Mouse (Mus musculus) erythroblast, adult 5-6 weeks (primary cell): ENCODE results near the gene Slc39a2. TPM values are rescaled to one million over a fixed set of nuclear protein-coding genes. Genes with fewer than 3 reads are reported as not detected.
A peak's percentile ranks its signal among the peaks of the same experiment; 100 is the strongest.

Source experiments
- ATAC-seq: replicated peaks from 2 replicates; pipeline ENCODE4 v1.8.0; 2016; ENCODE audit warnings: moderate number of reproducible peaks, mild to moderate bottlenecking, moderate TSS enrichment, inconsistent platforms; ENCODE audit not compliant: poor library complexity, low FRiP score, severe bottlenecking
- total RNA-seq, 2 experiments: library from RNA; stranded (forward) in 1 of 2; stranded (reverse) in 1 of 2; fragments of 150-400 nt in 1 of 2; fragments of 200-764, 138-1000 nt in 1 of 2; gene quantifications; 2 replicates each; pipeline versions ENCODE4 v1.2.3 to v1.2.4; 2015 to 2017; ENCODE audit warnings: low replicate concordance in 2 of 2

The Slc39a2 gene
- total RNA-seq, 2 experiments from 2014 or later = not detected

DNA sequence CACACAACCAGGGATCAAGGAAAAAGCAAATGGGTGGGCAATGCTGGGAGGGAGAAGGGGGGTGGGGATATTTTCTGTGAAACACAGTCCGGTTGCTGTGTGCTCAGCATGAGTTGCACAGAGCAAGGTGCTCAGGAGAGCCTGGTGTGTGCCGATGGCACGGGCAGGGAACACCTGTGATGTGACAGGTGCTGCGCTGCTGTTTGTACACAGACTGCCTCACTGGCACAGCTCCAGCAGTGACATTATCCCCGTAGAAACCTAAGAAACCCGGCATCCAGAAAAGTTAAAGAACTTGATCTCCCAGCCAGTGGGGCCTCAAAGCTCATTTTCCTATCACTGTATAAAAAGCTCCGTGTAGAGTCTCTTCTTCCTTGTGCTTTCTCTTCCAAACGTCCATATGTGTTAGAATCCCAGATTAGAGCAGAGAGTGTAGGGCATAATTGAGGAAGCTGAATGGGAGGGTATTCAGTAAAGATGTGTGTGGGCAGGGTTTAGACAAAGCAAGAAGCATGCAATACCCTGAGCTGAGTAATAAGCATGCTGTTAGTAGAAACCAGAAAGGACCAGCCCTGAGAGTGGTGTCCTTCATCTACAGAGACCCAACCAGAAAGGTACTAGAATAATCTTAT is 4.0 kb downstream of the Slc39a2 start:
- ATAC-seq = no peak

DNA sequence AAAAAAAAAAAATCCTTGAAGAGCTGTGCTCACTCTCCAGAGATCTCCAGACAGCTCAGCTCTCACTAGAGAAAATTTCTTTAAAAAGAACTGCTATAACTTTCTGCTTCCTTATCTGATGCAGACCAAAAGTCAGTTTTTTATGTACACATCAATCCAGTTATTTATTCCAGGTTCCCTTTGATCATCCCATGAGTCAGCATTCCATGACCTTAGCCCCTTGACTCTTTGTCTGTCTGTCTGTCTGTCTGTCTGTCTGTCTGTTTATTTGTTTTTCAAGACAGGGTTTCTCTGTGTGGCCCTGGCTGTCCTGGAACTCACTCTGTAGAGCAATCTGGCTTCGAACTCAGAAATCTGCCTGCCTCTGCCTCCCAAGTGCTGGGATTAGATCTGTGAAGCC is 6.7 kb downstream of the Slc39a2 start:
- no peak for ATAC-seq

DNA sequence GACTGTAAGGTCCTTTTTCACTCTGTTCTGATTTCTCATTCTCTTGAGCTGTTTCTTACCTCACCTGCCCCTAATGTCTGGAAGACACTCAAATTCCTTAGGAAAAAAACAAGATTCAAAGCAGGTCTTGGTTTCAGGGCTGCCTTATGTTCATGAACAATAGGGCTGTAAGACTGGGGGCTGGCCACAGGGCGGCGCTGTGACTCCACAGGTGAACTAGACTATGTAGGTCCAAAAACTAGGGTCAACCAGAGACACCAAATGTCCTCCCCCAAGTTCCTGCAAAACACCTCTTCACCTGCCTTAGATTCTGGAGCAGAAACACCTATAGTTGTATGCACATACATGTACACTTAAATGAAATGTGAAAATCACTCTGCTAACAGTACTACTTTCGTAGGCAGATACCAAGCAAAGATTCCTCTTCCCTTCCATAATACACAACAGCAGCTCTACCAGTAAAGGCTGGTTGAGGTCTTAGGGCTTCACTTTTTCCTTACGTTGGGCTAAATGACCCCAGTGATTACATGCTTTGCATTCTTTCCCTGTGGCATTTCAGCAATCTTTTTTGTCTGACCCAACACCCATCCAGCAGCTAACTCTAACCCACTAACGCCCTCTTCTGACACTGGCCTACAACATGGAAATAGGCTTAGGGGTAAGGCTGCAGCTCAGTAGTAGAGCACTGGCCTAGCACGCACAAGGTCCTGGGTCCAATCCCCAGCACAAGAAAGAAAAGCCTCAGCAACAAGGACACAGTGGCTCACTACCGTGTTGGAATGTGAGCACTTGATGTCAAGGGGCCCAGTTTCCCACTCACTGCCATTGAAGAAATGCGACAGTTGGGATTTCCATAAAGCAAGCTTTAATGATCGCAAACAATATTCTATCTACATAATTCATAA is 10.4 kb downstream of the Slc39a2 start:
- ATAC-seq = 0 out of 2 replicates have a peak, but pooled peaks have one; percentile 41

DNA sequence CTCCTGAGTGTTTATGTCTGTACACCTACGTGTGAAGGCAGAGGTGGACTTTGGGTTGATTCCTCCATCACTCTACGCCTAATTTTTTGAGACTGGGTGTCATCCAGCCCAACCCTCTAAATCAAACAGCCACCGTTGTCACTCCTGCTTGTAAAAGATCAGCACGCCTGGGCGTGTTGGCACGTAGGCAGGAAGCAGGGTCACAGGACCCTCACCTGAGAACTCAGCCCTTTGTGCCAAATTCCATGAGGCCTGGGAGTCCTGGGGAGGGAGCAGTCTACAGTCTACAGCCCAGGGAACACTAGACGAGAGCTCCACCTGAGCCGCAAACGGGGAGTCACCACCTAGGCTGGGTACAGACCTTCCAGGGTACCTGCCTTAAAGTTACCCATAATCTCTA is 11.1 kb downstream of the Slc39a2 start:
- no peak for ATAC-seq

DNA sequence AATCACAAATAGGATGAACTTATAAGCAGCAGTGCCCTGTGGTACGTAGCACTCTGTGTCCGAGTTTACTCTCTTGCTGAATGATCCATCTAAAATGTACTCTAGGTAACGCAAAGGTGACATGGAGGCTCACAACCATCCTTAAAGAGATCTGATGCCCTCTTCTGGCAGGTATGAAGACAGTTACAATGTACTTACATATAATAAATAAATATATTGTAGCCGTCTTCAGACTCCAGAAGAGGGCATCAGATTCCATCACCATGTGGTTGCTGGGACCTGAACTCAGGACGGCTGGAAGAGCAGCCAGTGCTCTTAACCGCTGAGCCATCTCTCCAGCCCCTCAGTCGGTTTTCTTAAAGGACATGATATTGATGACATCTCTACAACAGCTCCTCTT is 12.0 kb downstream of the Slc39a2 start:
- ATAC-seq = no peak

DNA sequence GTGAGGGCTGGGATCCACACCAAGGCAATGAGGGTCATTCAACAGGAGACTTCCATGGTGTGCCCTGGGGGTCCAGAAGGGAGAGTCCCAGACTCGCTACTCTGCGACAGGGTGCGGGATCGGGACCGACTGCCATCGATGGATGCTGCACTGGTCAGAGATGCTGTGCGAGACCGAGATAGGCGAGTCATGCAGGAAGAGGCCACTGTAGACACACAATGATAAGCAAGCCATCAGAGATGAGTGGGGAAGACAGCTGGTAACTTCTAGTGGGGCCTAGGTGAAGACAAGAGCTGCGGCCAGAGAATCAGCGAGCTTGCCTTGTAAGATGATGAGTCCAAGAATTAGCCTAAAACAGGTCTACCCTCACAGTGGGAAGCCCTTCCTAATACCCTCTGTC is 13.4 kb downstream of the Slc39a2 start:
- ATAC-seq = peak; percentile 35

DNA sequence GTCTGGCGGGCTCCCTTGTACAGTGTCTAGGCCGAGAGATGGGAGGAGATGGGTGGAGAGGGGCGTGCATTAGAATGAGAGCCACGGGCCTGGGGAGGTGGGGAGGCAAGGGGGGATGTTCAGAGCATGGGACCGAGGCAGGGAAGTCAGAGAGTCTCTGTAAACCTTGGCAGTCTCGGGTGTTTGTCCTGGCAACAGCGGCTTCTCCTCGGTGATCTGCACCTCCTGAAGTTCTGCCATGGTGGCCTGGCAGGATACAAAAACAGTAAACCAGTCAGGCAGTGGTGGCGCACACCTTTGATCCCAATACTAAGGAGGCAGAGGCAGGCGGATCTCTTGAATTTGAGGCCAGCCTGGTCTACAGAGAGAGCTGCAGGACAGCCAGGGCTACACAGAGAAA is 18.6 kb downstream of the Slc39a2 start:
- no peak for ATAC-seq

DNA sequence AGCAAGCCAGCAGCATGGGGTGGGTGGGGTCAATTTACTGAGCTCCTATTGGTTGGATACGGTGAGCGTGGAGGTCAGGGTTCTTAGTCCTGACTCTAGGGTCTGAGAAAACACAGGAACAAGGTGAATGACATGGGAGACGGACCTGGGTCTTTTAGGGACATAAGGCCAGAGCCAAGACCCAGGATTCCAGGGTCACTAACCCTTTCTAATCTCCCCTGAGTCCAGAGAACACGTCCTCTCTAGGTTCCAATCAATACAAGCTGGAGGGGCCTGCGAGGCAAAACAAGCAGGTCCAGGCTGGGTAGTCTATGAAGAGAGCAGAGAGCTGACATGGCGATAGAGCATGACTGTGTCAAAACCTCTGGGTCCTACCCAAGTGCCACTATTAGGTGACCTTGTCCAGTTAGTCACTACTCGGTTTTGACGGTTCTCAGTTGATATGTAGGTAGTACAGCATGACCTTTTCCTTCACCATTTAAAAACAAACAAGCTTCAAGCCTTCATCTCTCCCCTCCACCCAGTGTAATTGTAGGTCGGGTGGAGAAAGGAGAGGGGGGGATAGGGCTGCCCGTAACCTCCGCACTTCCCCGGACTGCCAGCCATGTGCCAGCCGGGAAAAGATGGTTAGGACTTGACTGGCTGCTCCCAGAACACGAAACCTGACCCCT is 19.8 kb downstream of the Slc39a2 start:
- ATAC-seq = no peak

DNA sequence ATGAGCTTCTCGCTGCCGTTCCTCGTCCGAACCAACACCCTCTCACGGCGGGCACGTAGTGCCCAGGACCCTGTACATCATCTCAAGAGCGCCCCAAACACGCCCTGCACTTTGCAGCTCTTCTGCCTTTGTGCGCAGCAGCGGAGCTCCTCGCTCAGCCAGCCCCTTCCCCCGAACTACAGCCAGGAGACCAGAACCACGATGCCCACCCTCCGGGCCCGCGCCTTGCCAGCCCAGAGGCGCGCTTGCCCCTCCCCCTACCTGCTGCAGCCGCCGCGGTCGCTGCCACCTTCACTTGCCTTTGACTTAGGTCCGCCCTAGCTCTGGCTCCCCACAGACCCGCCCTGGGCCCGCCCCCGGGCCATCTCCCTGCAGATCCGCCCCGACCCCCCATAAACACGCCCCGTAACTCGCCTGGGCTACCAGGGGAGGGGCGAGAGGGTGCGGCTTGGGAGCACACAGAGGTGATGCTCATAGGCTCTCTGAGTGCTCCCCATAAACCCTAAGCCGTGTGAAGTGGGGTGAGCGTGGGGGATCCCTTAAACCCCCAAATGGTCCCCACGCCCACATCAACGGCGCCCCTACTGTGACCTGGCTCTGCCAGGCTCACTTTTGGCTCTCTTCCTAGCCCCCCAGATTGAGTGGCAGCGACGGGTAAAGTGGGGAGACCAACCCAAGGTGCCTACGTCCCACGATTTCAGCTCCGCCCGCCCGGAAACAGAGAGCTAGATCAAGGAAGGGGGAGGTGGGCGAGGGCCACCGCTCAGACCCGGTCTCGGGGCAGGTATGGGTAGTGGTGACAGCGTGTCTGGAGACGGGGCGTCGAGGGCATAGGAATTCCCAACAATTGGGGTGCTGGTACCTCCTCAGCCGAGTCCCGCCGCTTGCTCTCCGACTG is 20.6 kb downstream of the Slc39a2 start:
- ATAC-seq = peak; percentile 52

DNA sequence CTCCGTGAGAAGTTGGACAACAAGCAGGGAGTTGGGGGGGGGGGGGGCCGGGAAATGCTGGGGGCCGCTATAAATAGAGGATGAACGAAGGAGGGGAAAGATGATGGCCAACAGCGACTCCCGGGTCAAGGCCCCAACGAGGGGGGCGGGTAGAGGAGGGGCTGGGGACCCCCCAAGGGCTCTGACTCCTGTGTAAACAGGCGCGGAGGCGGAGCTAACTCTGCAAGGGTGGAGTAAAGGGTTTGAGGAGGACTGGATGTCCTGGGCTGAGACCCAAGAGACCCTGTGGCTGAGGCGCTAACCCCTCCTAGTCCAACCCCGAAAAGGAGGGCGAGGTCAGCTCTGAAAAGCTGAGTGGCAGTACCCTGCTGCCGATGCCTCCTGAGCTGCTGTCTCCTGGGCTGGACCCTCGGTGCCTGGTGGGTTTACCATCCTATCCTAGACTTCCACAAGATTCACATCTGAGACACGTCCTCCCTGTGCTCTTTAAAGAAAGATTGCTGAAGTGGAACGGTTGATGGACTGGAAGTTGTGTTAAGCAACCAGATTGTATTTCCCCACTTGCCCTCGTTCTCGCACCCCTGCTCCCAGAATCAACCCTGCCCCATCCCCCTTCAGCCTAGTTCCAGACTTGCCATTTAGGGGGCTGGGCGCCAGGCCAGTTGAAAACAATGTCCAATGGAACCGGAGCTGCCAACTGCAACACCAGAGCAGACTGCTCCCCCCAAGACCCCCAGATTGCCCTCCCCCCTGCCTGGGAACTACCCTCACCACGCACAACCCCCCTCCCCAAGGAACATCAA is 21.5 kb downstream of the Slc39a2 start, which contains the start of gene Ndrg2:
TSS of gene Ndrg2 (minus strand) at position 199 of the 803 bp plus-strand sequence.
- ATAC-seq = no peak

DNA sequence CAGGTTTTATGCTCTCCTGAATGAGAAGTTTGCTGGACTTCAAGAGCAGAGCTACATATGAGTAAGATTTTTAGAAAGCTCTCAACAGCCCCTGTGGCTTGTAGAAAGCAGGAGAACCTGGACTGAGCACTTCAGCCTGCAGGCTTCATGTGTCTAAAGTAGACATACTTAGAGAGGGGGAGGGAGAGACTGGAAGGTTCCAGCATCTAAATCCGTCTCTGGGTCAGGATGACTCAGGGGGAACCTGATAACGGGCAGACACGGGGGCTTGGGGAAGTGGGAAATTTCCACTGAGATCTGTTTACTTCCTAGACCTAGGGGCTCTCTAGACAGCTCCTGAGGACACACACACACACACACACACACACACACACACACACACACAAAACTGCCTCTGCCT is 22.3 kb downstream of the Slc39a2 start:
- ATAC-seq = no peak

DNA sequence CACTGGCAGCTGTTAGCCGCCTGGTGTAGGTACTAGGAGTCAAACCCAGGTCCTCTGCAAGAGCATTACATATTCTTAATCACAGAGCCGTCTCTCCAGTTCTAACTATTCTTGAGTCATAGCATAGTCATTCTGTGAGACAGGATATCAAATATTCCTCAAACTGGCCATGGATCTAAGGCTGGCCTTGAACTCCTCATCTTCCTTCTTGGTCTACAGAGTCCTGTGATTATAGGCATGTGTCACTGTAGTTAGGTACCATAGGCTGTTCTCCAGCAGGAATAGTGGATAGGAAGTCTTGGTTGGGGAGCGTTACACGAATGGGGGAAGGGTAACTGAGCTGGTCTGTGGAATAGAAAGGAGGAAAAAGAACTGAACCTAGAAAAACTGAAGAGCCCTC is 23.9 kb downstream of the Slc39a2 start:
- no peak for ATAC-seq

DNA sequence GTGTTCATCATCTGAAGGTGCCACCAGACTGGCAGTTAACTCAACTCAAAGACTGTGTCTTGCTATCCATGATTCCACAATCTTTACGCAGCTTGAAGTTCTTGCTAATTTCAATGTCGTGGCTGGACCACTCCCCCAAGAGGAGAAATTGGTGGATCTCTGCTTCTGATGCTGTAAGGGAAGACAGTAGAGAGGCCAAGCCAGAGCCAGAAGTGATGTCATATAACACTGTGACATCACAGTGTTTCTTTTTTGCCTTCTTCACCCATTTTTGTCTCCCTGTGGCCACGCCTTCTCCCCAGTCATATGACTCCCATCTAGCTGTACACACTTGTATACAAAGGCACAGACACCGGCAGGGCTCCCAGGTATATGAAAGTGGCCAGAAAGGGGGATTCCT is 25.4 kb downstream of the Slc39a2 start, which contains the start of gene Tppp2:
TSS of gene Tppp2 (plus strand) at position 301 of the 400 bp plus-strand sequence.
- ATAC-seq = no peak

DNA sequence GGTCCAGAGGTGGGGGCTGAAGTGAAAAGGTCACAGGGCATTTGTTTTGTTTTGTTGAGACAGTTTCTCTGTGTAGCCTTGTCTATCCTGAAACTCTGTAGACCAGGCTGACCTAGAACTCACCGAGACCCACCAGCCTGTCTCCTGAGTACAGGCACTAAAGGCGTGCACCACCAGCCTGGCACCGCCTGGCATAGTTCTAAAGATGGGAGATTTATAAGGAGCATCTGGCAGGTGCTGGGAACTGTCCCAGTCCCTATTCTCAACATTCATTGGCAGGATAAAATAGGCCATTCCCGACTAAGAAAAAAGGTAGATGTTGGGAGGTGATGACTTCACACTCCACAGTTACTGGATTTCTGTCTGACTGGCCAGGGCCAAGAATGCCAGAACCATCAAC is 26.3 kb downstream of the Slc39a2 start:
- no peak for ATAC-seq

DNA sequence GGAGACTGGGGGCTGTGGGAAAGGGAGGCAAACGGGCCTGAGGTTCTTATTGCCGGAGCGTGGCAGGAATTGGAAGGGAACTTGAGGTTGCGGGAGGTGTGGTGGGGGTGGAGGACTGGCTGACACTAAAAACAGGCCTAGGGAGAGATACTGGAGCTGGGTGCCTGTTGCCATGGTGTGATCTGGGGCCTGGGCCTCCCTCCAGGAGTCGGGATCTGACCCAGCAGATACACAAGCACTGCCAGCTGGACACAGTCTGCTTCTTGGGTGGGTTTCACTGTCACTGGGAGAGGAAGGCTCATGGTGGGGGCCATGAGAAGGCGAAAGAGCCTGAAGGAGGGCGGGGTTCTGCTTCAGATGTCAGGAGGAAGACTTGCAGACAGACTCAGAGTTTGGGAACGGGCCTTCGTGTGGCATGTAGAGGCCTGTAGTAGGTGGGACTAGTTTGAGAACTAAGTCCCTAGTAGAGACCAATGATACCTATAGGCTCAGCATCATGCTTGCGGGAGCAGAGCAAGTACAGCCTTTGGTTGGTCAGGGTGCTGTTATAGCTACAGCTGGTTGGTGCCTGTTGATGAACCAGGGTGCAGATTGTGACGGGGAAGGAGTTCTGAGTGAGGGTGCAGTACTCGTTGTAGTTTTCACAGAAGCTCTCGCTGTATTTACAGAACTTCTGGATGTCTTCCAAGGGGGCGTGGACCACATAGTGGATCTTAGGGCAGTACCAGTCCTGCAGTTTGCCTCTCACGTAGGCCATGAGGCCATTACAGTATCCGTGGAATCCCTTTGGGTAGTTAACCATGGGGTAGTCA is 29.3 kb downstream of the Slc39a2 start:
- no peak for ATAC-seq

DNA sequence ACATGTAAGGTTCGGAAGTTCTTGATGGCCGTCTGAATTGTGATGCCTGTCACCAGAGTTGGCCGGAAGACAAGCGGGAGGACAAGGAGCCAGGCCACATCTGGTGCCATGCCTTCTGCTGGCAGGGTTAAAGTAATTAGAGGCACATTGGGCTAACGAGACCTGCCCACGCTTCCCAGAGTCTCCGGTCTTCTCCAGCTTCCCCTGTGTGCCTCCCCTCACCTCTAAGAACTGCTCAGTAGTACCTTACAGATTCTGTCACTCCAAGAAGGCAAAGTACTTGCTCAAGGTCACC is 29.8 kb downstream of the Slc39a2 start, which contains the start of gene Rnase13:
TSS of gene Rnase13 (minus strand) at position 203 of the 295 bp plus-strand sequence.
- ATAC-seq = no peak

DNA sequence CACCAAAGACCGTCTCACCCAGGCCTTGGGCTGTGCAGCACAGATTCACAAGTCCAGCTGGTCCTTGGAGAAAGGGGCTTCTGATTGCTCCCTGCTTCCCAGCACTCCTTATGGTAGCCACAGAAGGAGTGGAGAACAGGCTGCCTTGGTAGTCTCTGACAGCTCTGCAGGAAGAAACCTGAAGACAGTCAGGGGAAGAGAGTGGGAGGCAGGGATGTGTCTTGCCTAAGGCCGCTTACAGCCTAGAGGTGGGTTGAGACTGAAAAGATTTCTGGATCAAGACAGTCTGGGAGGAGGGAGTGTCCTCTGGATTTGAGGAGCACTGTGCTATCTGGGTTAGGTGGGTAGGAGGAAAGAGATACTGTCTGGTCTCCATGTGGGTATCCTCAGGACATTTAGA is 30.2 kb downstream of the Slc39a2 start:
- ATAC-seq = no peak

DNA sequence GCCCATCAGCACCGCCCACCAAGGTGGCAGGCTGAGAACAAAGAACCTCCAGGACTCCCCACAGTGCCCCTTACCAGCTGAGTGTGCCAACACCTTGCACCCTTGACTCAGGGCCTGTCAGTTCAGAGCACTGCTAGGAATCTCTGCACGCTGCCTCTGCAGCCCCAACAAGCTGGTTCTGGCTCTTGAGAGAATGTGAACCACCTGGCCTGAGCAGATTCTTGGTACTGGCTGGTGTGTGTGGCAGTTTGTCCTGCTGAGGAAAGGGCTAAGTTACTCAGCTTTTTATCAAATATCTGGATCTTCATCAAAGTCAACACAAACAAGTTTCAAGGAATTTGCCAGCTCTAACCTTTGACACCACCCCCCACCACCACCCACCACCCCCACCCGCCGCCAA is 30.8 kb downstream of the Slc39a2 start:
- no peak for ATAC-seq
